Mouse (Mus musculus) thymus, adult 2 months (tissue): ENCODE measurements at regions not wholly inside any gene's neighbourhood (a gene's known extent, or its start where the extent isn't known, plus 50 kb on each side); places are given as distances from the start of the nearest gene placed in this dataset.

Experiments
- CTCF ChIP-seq: fragments of 200-500 bp; IDR thresholded peaks from 2 replicates; pipeline ENCODE4 v1.5.1; 2012; ENCODE audit warnings: mild to moderate bottlenecking, control low read depth, low read length, moderate library complexity, borderline replicate concordance; ENCODE audit not compliant: control insufficient read depth, poor library complexity, insufficient read depth; ENCODE audit errors: extremely low read depth
- POLR2A ChIP-seq: fragments of 200-500 bp; IDR thresholded peaks from 2 replicates; pipeline ENCODE4 v1.6.1; 2012; ENCODE audit warnings: mild to moderate bottlenecking, low read length, control low read depth, moderate library complexity; ENCODE audit not compliant: control insufficient read depth, poor library complexity, insufficient read depth; ENCODE audit errors: extremely low read depth

DNA sequence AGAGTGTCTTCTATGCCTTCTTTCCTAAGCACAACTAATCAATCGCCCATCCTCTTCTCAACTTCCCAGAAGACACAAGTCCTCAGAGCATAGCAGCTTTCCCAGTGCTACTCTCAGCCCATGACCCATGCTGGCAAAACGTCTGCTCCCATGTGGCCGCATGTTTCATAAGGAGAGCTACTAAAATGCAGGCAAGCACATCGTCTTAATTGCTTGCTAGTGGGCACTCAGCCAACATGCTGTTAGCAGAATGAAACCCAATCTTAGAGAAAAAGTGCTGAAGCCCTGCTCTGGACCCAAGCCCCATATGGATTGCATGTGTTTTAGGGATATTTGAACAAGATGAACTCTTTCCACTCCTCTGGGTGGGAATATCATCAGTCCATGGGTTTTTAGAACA is 1348.2 kb upstream of the Zeb2 start:
- TF ChIP-seq POLR2A, result no peak
- TF ChIP-seq CTCF, result no peak
